Mouse (Mus musculus) urinary bladder, postnatal 25 days (tissue): ENCODE results near the gene Txk.

Experiments used
- DNase-seq: peaks from one replicate; pipeline ENCODE4 v3.0.0; 2022; ENCODE audit warnings: low spot score

The Txk gene

DNA sequence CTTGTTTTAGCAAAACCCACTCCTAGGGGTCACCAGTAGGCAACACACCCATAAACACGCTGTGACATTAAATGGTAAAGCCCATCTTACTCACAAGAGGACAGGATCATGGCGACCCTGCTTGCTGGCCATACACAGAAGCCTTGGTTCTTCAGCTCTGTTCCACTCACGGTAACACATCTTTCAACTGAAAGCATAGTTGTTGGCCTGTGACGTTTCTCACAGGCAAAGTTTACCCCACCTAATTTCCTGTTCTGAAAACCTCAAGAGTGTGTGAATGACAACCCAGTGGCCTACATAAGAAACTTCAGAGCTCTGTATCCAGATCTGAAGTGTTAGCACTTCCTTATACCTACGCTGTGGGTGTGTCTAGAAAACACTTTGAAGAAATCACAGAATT, at the start of gene Txk:
Gene Txk, minus strand, starts transcription at position 193 of the 400 bp plus-strand sequence.
- no peak for DNase-seq

DNA sequence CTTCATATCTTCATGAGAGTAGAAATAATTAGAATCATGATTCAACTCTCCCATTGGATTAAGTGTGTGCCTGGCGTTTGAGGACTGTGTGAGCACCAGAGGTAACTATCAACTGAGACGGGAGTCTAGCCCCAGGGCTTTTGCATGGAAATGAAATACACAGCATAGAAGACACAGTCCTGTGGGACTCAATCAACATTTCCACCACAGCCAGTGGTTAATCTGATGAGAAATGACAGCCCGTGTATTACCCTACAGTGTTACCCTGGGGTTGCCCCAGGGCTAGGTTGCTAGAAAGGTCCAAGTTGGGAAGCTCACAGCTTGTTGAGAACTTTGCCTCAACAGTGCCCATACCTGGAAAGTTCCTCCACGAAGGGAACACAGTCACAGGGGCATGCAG, 46.0 kb upstream of the Txk start:
- no peak for DNase-seq

DNA sequence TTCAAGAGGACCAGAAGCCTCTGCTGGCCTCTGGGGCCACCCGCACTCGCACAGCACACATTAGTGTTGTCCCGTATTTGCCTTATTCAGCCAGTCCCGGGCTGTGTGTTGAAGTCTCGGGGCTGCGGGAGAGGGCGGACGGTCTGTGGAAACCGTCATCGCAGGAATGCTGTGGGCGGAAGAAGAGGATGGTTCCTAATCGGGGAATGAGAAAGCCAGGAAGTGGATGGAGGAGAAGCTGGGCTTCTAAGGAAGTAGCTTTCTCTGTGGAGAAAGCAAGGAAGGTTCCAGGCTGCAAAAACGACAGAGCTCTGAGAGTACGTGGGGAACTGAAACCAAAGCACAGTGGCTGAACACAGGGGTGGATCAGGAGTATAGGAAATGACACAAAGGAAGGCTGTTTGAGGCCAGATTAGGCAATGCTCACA, 43.6 kb upstream of the Txk start:
- DNase-seq, result peak; percentile 19

DNA sequence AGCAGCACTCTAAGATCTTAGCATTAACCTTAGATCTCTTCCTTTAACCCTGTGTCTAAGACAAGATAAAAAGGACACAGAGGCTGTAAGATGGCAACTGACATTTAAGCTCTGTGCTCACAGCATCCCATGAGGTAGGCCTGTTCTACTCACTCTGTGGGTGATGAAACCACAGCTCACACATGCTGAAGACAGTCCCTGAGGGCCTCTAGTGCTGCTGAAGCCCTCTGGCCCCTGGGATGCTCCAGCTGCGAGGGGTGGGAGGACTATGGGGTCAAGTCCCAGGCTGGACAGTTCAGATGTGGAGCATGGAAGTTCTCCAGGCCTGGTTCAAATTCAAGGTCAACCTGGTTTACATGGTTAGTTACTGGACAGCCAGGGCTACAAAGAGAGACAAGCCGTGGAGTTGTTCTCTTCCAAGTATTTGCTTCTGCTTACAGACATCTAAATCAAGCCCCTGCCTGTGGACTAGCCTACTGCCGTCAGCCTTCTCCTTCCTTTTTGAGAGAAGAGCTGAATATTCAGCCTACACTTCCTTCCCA, 40.8 kb upstream of the Txk start:
- no peak for DNase-seq

DNA sequence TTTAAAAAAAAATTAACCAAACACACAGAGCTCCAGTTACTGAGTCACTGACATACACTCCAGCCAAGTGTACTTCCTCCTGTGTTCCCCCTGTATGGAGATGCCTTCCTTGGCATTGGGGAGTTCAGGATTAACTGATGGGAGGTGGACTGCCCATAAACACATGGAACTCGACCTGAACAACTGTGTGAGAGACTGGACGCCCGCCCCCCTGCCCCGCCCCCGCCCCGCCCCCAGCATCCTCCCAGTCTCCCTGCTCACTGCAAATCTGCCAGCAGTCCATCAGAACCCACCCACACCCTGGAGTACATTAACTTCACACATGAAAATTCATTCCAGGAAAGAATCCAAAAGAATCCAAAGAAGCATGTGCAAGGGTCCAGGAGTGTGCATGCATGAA, 39.2 kb upstream of the Txk start:
- no peak for DNase-seq

DNA sequence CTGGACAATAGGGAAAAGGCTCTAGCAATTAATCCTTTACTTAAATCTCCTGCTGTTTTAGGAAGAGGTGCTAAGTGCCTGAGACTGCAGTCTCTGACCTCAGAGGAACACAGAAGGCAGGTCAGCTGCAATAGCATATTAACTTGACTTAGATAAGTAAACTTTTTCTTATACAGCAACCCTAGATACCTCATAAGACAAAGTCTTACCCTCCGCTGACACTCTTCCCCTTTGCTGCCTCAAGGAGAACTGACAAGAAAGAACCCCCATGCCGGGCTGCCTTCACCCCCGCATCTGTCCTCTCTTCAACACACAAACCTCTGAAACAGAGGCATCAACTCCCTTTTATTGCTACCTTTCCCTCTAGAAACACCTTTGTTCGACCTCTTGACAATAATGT, 38.8 kb upstream of the Txk start:
- DNase-seq, result no peak

DNA sequence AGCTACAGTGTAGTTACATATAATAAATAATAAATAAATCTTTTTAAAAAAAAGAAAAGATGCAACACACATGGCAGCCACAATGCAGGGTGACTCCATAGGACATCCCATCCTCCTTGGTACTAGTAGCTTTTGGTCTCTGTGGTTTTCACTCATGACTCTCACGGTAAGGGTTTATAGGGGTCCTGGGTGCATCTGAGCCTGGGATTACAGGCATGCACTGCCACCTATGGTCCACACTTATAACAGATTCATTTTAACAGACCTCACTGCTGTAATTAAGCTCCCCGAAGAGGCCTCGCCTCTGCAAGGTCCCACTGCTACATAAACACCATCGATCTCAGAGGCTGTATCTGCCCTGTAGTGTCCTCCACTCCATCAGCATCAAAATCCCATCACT, 32.9 kb upstream of the Txk start:
- DNase-seq, result no peak

DNA sequence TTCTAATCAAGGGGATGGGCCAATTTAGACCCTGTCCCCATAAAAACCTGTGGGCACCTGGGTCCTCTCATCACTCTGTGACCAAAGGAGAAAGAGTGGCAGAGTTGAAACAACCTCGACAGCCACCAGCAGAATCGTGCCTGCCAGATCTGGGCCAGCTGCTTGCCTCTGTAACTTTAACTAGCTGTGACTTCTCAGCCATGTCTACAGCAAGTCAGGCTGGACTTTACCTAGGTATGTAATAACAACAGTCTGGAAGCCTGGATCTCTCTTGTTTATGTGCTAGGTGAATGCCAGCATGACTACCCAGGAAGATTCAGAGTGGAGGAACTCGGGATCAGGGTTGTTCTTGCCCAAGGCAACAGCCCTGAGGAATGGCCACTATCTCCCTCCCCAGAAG, 32.1 kb upstream of the Txk start:
- no peak for DNase-seq

DNA sequence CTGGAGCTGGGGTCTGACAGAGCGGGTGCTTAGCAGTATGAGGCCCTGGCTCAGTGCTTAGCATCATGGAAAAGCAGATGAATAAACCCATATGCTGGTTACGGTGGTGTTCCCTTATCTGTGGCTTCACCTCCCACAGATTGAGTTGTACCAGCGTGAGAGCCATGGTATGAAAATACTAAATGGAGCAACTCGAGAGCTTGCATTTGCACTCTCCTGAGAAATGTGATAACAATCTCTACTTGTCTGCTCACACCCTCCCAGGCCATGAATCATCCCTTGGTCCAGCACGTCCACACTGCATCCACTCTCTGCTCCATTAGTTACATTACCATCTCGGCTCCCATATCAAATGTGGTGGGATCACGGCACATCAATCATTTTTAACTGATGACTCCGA, 31.4 kb upstream of the Txk start:
- no peak for DNase-seq

DNA sequence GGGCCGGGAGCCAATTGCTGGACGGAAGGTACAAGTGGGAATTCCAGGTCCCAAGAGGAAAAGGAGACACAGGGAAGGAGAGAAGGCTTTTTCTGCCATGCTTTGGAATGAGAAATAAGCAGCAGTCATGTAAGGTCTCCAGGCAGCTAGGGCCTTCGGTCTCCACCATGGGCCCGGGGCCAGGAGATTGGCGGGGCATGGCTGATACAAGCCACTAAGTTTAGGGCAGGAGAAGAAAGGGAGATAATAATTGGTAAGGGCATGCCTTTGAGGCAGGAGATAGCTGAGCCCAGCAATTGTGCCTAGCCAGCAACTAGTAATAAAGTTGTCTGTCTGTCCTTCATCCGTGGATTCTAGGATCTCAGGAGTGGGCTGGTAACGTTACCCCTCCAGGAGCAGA, 30.5 kb upstream of the Txk start:
- DNase-seq, result no peak

DNA sequence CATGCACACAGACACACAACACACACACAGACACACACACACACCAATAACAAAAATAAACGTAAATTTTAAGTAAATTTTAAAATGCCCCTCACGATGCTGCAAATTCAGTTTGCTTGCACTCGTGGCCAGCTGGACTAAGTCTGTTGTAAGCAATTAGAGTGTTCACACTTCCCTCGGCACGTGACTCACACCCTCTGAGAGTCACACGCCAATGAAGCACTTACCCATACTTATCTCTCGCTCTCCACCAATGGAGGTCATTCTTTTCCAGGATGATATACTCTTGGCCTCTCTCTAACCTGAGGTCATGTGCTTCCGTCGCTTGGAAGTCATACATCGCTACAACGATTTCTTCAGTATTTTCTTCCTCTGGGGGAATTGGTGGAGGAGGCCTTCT, 29.2 kb upstream of the Txk start:
- DNase-seq, result no peak

DNA sequence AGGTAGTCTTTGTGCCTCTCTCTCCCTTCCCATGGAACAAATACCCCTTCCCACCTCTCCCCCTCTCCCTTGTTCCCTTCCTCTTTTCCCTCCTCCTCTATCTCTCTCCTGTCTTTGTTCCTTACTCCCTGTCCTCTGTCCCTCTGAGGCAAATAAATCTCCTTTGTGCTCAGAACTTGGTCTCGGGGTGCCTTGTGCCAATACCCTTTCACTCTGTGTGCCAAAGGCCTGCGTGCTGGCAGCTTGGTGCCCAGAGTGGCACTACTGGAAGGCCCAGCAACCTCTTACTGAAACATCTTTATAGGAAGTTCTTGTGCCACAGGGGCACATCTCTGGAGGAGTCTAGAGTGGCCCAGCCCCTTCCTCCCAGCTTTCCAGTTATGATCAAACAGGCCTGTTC, 24.0 kb upstream of the Txk start:
- no peak for DNase-seq

DNA sequence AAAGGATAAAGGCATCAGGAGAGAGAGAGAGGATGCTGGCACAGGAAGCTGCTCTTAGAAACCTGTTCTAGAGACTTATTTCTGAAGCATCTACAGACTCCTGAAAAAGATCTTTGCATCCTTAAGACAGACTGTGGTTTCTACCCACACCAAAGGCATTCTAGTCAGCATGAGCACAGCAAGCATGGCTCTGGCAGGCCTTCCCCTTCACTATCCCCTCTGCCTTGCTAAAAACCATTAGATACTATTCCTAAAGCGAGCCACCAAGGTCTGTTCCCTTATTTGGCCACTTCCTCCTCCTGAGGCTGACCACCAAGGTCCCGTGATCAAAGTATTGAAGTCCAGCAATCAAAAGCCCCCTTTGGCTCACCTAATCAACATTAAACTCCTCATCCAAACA, 23.6 kb upstream of the Txk start:
- DNase-seq, result no peak

DNA sequence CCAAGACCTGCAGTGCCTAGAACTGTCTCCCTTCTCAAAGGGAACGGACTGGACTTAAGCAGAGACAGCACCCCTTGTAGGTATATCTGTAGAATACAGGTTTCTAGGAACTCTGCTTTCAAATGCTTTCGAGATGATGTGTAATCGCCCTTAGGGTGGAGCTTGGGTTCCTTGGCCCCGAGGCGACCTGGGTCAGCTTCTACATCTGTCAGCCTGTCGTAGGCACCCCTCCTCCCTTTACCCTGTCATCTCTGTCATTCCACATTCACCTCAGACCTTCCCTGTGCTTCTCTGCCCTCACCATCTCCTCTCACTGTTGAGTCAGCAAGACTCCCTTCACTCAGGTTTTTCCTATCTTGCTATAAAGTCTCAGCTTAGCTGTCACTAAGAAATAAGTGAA, 17.3 kb upstream of the Txk start:
- DNase-seq, result no peak

DNA sequence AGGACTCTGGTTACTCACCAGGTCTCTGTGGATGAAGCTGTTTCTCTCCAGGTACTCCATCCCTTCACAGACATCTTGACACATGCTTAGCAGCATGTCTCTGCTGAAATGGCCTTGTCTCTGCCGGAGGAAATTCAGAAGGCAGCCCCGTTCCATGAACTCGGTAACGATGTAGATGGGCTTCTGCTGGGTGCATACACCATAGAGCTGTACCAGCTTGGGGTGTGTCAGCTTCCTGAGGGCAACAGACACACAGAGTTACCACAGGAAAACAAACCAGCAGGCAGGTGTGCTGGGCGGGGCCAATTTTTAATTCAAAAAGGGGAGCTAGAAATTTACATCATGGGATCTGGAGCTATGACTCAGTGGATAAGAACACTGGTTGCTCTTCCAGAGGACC, 11.0 kb upstream of the Txk start:
- no peak for DNase-seq

DNA sequence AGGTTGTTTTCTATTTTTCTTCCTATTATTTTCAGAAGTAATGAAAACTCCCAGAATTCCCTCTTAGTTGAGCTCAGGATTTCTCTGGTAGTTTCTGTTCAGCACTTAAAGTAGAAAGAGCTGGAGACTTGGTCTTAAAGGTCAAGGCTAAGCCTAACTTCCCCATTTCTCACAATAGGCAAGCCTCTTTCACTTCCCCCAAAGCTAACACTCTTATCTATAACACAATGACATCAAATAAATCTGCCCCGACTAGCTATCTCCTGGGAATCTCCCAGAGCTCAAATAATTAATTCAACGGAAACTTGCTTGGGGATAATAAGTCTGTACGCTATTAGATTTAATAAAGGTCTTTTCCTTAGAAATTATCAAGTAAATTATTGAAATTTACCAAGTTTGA, 10.4 kb upstream of the Txk start:
- no peak for DNase-seq

DNA sequence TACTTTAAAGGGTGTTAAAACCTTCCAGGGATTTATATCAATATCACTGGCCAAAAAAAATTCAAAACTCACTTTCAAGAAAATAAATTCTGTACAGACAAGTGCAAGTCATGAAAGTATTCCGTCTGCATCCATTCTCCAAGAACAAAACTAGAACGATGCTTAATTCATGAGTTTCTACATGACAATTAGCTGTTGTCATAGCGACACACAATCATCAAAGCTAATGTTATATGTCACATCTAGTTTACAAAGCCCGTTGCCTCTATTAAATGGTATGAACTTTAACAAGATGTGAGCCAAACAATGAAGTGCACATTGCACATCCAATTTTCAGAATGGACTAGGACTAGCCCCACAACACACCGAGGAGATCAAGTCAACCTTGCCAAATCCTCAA, 9.2 kb upstream of the Txk start:
- no peak for DNase-seq

DNA sequence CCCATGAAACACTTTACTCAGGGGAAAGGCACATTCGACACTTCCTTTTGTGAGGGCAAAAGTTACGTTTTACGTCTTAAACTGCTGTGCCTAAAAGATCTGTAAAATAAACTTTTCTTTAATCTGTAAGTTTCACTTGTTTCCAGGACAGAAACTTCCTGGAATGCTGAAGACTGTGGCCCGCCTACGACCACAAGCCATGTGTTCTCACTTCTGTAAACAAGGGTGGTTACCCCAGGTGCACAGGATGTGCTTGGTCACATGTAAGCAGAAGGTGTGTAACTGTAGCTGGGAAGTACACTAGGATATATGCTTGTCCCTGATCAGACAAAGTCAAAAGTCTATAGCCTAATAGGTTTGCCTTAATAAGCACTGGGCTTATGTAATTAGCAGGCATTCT, 8.7 kb upstream of the Txk start:
- DNase-seq, result no peak

DNA sequence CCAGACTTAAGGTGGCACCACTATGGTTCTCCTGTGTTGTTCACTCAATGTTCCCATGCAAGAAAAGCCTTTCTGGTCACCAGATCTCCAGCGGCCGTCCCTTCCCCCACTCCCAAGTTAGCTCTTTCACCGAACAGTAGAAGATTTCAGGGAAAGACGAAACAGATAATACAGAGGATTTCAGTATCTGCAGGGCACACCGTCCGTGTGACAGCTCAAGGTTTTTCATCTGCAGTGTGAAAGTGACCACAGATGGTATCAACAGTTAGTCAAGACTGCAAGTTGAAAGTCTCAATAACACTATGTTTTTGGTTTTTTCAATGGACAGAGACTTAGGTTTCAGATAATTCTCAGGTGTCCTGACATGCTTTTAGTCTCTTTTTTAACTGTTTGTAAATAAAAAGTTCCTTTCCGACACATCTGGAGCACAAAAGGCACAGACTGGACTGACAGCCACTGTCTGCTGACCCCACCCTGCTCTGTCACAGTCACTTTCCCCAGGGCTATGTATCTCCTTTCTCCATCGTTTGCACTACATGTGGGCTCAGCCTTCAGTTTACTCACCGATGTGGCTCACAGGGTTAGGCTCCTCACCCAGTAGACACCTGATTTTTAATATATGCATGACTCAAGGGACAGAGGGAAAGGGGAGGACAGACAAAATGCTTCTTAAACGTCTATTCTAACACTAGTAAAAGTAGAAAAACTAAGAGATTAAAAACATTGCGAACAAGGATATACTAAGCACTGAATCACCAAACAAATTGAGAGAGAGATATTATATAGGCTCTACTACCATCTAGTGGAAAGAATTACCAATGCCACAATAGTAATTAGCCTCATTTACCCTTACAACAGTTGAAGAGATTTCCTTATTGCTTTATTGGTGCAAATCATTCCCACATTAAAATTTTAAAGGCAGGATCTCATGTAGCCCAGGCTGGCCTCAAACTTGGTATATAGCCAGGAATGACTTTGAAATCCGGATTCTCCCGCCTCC, 6.6 kb upstream of the Txk start:
- no peak for DNase-seq

DNA sequence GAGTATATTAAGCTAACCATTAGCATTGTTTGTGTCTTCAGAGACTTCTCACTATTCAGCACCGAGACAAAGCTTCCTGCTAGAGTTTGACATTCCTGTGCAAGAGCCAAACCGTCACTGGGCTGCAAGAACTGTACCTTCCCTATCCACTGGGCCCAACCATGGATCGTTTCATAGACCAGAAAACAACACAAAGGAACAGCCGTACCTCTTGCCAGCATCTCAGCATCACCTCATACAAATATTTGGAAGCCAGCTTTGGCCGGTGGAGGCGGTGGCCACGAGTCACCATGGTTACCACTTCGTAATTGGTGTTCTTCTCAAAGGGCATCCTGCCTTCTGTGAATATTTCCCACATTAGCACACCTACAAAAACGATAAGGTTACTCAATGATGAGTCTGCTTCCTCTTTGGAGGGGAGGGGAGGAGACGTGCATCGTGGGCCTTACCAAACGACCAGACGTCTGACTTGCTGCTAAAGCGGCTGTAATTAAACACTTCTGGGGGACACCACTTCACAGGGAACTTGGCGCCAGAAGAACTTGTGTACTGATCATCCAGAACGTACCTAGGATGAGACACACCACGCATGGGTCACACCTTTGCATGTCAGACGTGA, 4.7 kb upstream of the Txk start:
- no peak for DNase-seq

DNA sequence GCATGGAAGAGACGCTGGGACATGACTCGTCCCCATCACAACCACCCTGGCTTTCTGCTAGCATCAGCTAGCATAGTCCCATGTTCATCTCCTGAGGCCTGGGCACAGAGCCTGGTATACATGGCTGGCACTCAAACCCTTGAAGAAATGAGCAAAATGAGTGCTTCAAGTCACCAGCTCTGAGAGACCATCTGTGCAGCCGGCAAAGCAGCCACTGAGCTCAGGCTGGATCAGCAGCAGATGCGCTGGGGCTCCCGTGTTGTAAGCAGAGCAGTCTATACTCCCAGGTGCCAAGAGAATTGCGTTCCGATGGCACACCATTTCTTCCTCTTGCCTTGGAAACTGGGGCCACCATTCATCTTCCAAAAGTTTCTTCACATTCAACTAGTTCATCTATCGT, 3.4 kb upstream of the Txk start:
- no peak for DNase-seq

DNA sequence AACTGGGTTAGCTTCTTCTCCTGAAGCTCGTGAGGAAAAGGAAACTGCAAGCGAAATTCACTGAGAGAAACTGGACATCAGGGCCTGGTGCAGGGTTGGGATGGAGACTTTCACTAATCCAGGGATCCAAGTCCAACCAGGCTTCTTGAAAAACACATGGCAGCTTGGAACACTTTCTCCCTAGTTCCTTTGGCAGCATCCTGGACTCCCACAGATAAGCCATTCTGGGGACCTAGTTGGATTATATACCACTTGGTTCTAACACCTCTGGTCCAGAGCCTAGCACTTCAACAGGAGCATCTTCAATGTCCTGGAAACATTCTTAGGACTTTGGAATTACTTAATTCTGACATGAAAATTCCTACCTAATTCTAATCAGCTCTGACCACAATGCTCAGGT, 2.5 kb upstream of the Txk start:
- no peak for DNase-seq

DNA sequence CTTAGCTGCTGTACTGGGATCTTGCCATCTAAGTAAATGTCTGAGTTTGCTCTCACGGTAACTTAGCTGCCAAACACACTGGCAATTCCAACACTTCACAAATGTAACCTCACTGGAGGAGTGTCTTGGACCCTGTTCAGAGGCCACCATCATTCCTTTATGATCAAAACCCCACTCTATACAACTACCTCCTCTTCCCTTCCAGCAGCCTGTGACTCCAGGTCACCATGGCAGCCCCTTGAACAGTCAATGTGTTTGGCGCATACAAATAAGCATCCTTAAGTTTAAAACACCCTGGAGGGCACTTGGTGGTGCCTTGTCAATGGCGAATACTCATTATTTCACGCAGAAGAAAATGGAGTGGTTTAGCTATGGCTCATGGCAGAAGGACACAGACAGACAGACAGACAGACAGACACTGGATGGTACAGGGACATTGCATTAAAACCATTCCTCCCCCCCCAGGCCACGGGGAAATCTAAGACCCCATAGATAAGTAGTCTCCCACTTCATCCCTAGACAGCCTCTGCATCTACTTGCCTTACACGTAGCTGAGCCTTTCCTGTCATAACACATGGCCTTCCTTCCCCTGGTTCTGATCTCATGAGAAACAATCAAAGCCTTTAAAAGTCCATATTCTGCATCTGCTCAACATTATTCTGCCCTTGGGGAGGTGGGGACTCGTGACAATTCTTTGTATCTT, 1.4 kb downstream of the Txk start:
- DNase-seq, result no peak
